Mouse (Mus musculus) thymus, postnatal 14 days (tissue): ENCODE measurements around the gene Calr.
A peak's percentile ranks its signal among the peaks of the same experiment; 100 is the strongest.
"Not testable (repeated sequence)": the region's sequence is repeated elsewhere in the genome, so short reads cannot be mapped to it uniquely, and the experiment has no call there.

ENCODE experiments used
- DNase-seq: peaks from one replicate; pipeline ENCODE4 v3.0.0; 2021

Gene Calr

GRCm38 (mm10) chr8:84841514-84841913, 5.2 kb downstream of the Calr start:
- no peak for DNase-seq

GRCm38 (mm10) chr8:84840248-84840999, 6.3 kb downstream of the Calr start, which contains the start of gene Rad23a:
Gene Rad23a, minus strand, starts transcription at chr8:84840665.
- peak; percentile 92 for DNase-seq

GRCm38 (mm10) chr8:84839875-84840247, 6.9 kb downstream of the Calr start:
- no peak for DNase-seq

GRCm38 (mm10) chr8:84839411-84839810, 7.3 kb downstream of the Calr start:
- DNase-seq, result no peak

- no peak for DNase-seq
Observed at GRCm38 (mm10) chr8:84838513-84838912, 8.2 kb downstream of the Calr start.

GRCm38 (mm10) chr8:84837912-84838470, 8.7 kb downstream of the Calr start:
- DNase-seq, result no peak

- no peak for DNase-seq
Observed at GRCm38 (mm10) chr8:84837149-84837911, 9.4 kb downstream of the Calr start.

- no peak for DNase-seq
Observed at GRCm38 (mm10) chr8:84834866-84835855, 11.6 kb downstream of the Calr start.

GRCm38 (mm10) chr8:84834002-84834865, 12.5 kb downstream of the Calr start:
- DNase-seq, result no peak

GRCm38 (mm10) chr8:84832759-84833742, 13.7 kb downstream of the Calr start:
- DNase-seq, result no peak

GRCm38 (mm10) chr8:84832034-84832717, 14.6 kb downstream of the Calr start:
- DNase-seq, result peak; percentile 90

- DNase-seq, result peak; percentile 42
Observed at GRCm38 (mm10) chr8:84831490-84831889, 15.2 kb downstream of the Calr start, which contains the start of gene Gadd45gip1. Gene Gadd45gip1, plus strand, starts transcription at chr8:84831522.

GRCm38 (mm10) chr8:84826518-84826917, 20.2 kb downstream of the Calr start:
- DNase-seq, result not testable (repeated sequence)

GRCm38 (mm10) chr8:84825636-84826035, 21.1 kb downstream of the Calr start:
- peak; percentile 63 for DNase-seq

GRCm38 (mm10) chr8:84823653-84824052, 23.1 kb downstream of the Calr start:
- peak; percentile 73 for DNase-seq

GRCm38 (mm10) chr8:84822723-84823122, 24.0 kb downstream of the Calr start, which contains the start of gene Dand5:
Gene Dand5, minus strand, starts transcription at chr8:84822823.
- DNase-seq, result no peak

GRCm38 (mm10) chr8:84816117-84816516, 30.6 kb downstream of the Calr start:
- no peak for DNase-seq

- DNase-seq, result peak; percentile 94
Observed at GRCm38 (mm10) chr8:84815547-84815946, 31.2 kb downstream of the Calr start.
